Mouse (Mus musculus) midbrain, embryonic 14.5 days (tissue): ENCODE measurements around the gene Vamp5. TPM values are rescaled to one million over a fixed set of nuclear protein-coding genes. Genes with fewer than 3 reads are reported as not detected.

Experiments
- ATAC-seq: fragments of 200-750 bp; cut with Nextera tagmentation; 2 replicates; pipeline ENCODE4 v1.8.0; 2017; ENCODE audit warnings: moderate number of reproducible peaks, moderate library complexity; ENCODE audit not compliant: low FRiP score, low TSS enrichment
- DNase-seq: peaks from one replicate; pipeline ENCODE4 v3.0.0-alpha.2; 2015
- H3K27ac ChIP-seq: fragments of 300-500 bp; sonication (generic); replicated peaks from 2 replicates; pipeline ENCODE4 v1.5.1; 2014; ENCODE audit warnings: mild to moderate bottlenecking, low read depth, low read length, moderate library complexity
- H3K27me3 ChIP-seq: fragments of 300-500 bp; sonication (generic); 2 replicates; pipeline ENCODE4 v1.6.1; 2014; ENCODE audit warnings: low read length, control low read depth, mixed read lengths; ENCODE audit not compliant: control insufficient read depth, insufficient read depth
- H3K36me3 ChIP-seq: fragments of 300-500 bp; sonication (generic); 2 replicates; pipeline ENCODE4 v1.6.1; 2014; ENCODE audit warnings: low read length, control low read depth; ENCODE audit not compliant: control insufficient read depth, insufficient read depth
- H3K4me1 ChIP-seq: fragments of 300-500 bp; sonication (generic); 2 replicates; pipeline ENCODE4 v1.6.1; 2014; ENCODE audit warnings: mild to moderate bottlenecking, antibody characterized with exemption, low read length, control low read depth; ENCODE audit not compliant: control insufficient read depth, insufficient read depth
- H3K4me2 ChIP-seq: fragments of 300-500 bp; sonication (generic); 2 replicates; pipeline ENCODE4 v1.6.1; 2014; ENCODE audit warnings: mild to moderate bottlenecking, low read length, moderate library complexity
- H3K4me3 ChIP-seq: fragments of 300-500 bp; sonication (generic); replicated peaks from 2 replicates; pipeline ENCODE4 v1.5.1; 2014; ENCODE audit warnings: low read depth, low read length
- H3K9ac ChIP-seq: fragments of 300-500 bp; sonication (generic); replicated peaks from 2 replicates; pipeline ENCODE4 v1.6.1; 2014; ENCODE audit warnings: mild to moderate bottlenecking, low read length, moderate library complexity
- H3K9me3 ChIP-seq: fragments of 300-500 bp; sonication (generic); 2 replicates; pipeline ENCODE4 v1.6.1; 2016; ENCODE audit warnings: low read length, control low read depth, mixed read lengths; ENCODE audit not compliant: control insufficient read depth
- WGBS: fragments of 180-500 bp; shearing (Covaris S2); extraction: QIAGEN DNeasy Blood & Tissue Kit; methylation state at CpG from one replicate; pipeline ENCODE4 v1.1.7; 2014; 5-methylcytosine and 5-hydroxymethylcytosine counted together
- polyA plus RNA-seq: library from polyadenylated mRNA; unstranded; fragments of >200 nt; fragmentation: Nextera tagmentation; extraction: Ambion mirVana; gene quantifications from 2 replicates; pipeline ENCODE4 v1.2.1, GENCODE M21; 2014

Vamp5 gene
- polyA plus RNA-seq, 1 experiment from 2014 or later: 15.2 TPM

DNA sequence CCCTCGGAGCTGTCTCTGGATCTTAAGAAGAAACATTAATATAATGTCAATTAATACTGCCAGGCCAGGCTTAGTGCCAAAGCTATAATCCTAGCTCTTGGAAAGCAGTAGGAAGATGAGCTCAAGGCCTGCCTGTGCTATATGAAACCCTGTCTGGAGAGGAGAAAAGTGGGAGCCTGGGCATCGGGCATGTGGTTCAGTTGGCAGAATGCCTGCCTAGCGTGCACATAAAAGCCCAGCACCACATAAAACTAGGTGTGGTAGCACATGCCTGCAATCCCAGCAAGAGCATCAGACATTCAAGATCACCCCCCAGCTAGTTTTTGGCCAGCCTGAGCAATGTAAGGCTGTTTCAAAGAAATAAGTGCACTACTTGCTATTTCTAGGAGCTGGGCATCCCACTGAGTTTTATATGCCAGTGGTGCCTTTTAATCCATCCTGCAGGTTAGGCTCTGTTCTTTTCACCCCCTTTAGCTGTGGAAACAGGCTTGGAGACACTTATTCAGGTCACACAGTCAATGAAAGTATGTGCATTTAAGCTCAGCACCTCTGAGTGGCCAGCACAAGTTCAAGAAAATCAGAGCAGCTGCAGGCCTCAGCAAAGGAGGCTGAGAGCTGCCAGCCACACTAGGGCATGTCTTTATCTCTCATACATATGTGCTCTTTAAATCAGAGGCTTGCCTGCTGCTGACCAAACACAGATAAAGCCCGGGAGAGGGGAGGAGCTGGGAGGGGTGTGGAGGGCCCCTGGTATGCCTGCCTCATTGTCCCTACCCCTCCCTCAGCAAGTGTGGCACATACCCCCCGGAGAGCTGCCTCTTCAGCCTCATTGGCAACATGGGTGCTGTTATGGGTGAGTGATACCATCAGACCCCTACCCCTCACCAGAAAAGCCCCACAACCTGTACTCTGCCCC, 22.8 kb downstream of the Vamp5 start:
- H3K27ac ChIP-seq: no peak overlapping the region
- no peaks in the 10 kb centered on the region for H3K9me3 ChIP-seq
- H3K27me3 ChIP-seq: no peaks in the 10 kb centered on the region
- peaks cover 22% of the 10 kb centered on the region; the same call in 1 of the 2 replicates for H3K4me1 ChIP-seq
- H3K4me3 ChIP-seq: no peak overlapping the region
- no peak overlapping the region for H3K4me2 ChIP-seq
- peaks cover 24% of the 10 kb centered on the region for H3K36me3 ChIP-seq
- DNase-seq: no peak
- WGBS: 83% methylated on average over 5 of the region's 5 CpGs
- ATAC-seq: no peak
- H3K9ac ChIP-seq: no peak overlapping the region

DNA sequence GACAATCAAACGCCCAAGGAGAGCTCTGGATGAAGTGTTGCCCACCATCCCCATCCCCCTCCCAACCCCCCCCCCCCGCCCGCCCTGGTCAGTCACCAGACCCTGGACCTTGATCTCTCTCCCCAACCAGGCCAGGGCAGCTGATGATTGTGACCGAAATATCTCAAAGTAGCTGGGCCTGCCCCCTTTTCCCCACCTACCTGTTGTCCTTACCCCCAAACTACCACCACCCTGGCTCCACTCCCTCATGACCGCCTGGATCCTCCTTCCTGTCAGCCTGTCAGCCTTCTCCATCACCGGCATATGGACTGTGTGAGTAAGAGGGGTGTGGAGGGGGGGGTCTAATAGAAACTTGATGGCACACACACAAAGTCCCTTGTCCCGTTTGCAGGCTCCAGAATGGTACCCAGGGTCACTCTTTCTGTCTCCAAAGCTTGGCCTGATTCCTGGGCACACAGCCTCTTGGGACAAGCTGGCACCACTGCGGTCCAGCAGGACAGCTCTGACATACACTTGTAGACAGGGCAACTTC, 24.2 kb downstream of the Vamp5 start:
- H3K9ac ChIP-seq: peak overlapping the region; percentile 68
- DNase-seq: no peak
- peaks cover 28% of the 10 kb centered on the region for H3K36me3 ChIP-seq
- 37% methylated on average over 8 of the region's 8 CpGs for WGBS
- ATAC-seq: peak; percentile 2; the same call in 1 of the 2 replicates
- H3K4me2 ChIP-seq: peak overlapping the region; percentile 59
- H3K9me3 ChIP-seq: no peaks in the 10 kb centered on the region
- H3K27ac ChIP-seq: no peak overlapping the region
- H3K4me3 ChIP-seq: peak overlapping the region; percentile 59
- peaks cover 15% of the 10 kb centered on the region; the same call in 1 of the 2 replicates for H3K4me1 ChIP-seq
- no peaks in the 10 kb centered on the region for H3K27me3 ChIP-seq

DNA sequence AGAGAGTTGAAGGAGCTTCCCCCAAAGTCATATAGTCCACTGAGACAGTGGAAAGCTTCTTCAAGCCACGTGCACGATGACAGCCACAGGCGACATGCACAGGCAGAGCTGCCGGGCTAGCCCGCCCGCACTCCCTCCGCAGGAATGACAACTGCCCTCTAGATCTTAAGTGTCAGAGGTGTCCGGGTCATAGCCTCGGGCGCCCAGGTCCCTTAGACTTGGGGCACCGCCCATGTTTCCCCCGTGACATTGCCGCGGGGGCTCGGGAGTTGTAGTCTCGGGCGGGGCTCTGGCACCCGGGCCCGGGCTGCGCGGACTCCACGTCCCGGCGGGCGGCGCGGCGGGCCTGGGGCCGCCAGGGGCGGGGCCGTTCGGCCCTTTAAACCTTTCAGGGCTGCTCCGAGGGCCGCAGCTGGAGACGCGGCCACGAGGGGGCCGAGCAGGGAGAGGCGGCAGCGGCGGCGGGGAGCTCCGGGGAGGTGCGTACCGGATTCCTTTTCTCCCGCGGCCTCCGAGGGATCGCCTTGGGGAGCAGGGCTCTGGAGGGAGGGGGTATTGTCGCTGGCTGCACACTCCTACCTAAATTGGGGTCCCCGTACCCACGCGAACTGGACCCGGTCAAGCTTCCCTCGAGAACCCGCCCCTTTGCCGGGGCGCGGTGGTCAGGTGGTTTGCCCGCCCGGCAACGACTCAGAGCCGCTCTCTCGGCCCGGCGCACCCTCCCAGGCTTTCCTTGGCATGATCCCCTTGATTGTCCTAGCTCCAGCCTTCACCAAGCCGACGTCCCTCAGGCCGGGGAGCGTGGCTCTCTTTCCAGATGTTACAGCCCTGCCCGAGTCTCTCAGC, 25.0 kb downstream of the Vamp5 start, which contains the start of gene Tmem150a:
TSS of gene Tmem150a (plus strand) at position 382 of the 846 bp plus-strand sequence.
- Histone ChIP-seq H3K36me3 (peaks cover 34% of the 10 kb centered on the region), H3K9ac (peak within 1 kb of the TSS; percentile 68), H3K4me1 (peaks cover 11% of the 10 kb centered on the region; the same call in 1 of the 2 replicates), H3K9me3 (no peaks in the 10 kb centered on the region), H3K27ac (peak within 1 kb of the TSS; percentile 61), H3K4me3 (peak within 1 kb of the TSS; percentile 59), H3K4me2 (peak within 1 kb of the TSS; percentile 59), H3K27me3 (no peaks in the 10 kb centered on the region)
- WGBS: under 1% methylated on average over 70 of the region's 71 CpGs
- DNase-seq (peak; percentile 87), ATAC-seq (peak; percentile 87)

DNA sequence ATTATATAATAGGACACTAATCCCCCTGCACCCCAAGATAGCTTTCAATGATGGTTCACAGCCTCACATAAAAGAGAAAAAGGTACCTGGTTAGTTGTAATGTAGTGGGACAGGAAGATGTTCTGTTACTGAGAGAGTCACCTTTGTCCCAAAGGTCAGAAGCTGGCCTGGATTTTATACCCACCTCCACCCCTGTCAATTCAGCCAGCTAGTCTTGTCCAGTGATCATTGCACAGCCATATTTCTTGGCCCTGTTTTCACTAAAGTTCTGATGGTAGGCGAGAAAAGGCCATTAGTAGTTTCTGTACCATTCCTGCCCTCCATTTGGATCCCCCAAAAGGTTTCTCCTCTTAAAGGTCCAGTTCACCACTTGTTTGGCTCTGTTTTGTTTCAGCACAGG, 26.2 kb downstream of the Vamp5 start:
- H3K9ac ChIP-seq: no peak overlapping the region; the same call in 1 of the 2 replicates
- no peak overlapping the region for H3K27ac ChIP-seq
- peaks cover 34% of the 10 kb centered on the region for H3K36me3 ChIP-seq
- ATAC-seq (no peak), DNase-seq (no peak)
- H3K4me1 ChIP-seq: peaks cover 11% of the 10 kb centered on the region; the same call in 1 of the 2 replicates
- no peaks in the 10 kb centered on the region for H3K9me3 ChIP-seq
- 81% methylated on average over 1 of the region's 1 CpGs for WGBS
- H3K27me3 ChIP-seq: no peaks in the 10 kb centered on the region
- H3K4me3 ChIP-seq: no peak overlapping the region
- H3K4me2 ChIP-seq: no peak overlapping the region; the same call in 1 of the 2 replicates

DNA sequence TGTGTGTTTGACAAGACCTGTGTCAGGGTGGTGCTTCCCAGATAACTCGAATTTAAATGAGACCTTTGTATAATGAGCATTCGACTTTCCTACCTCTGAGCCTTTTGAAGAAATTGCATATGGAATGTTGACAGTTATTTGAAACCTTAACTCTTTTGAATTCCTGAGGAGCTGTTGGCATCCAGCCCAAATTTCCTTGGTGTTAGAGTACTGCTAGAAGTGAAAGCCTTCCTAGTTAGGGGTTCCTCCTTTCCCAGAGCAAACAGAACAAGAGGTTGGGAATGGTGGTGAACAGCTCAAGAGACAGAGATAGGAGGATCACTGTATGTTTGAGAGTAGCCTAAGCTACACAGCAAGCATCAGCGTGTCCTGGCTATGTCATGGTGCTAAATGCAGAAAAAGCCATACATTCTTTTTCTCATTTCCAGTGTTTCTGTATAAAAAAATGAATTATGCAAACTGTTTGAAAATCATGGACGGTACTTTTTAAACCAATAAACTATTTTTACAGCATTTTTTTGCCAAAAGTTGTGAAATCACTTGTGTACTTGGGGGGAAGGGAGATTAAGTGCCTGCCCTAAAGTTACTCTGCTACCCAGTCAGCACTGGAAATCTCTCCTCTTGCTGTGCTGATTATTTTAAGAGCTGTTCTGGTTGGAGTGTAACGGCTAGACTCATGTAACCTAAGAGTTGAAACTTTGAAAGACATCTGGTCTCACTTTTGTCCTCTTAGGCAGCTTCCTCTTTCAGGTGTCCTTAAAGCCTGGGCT, 27.4 kb downstream of the Vamp5 start:
- no peaks in the 10 kb centered on the region for H3K9me3 ChIP-seq
- no peak overlapping the region for H3K9ac ChIP-seq
- peaks cover 32% of the 10 kb centered on the region for H3K36me3 ChIP-seq
- H3K4me1 ChIP-seq: peaks cover 20% of the 10 kb centered on the region
- no peaks in the 10 kb centered on the region for H3K27me3 ChIP-seq
- no peak overlapping the region for H3K4me3 ChIP-seq
- no peak for ATAC-seq
- no peak overlapping the region for H3K27ac ChIP-seq
- 80% methylated on average over 5 of the region's 5 CpGs for WGBS
- DNase-seq: no peak
- no peak overlapping the region for H3K4me2 ChIP-seq

DNA sequence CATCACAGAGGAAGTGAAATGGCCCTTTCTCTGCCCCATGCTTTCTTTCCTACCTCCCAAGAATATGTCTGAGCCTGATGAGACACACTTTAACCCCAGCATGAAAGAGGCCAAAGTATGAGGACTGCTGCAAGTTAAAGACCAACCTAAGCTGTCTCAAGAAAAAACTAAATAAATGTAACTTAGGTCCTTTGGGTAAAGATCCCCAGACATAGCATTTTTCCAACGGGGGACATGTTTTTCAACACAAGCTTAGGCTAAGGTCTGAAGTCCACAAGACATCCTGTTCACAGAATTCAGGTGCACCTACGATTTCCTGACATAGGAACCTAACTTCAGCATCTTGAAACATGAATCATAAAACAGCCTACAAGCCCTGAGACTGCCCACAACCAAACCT, 30.1 kb downstream of the Vamp5 start:
- Histone ChIP-seq H3K9ac (no peak overlapping the region), H3K4me1 (peaks cover 29% of the 10 kb centered on the region), H3K4me3 (no peak overlapping the region), H3K27me3 (no peaks in the 10 kb centered on the region), H3K27ac (no peak overlapping the region), H3K4me2 (no peak overlapping the region), H3K36me3 (peaks cover 32% of the 10 kb centered on the region), H3K9me3 (no peaks in the 10 kb centered on the region)
- DNase-seq (no peak), ATAC-seq (no peak)
- 99% methylated on average over 2 of the region's 2 CpGs for WGBS

DNA sequence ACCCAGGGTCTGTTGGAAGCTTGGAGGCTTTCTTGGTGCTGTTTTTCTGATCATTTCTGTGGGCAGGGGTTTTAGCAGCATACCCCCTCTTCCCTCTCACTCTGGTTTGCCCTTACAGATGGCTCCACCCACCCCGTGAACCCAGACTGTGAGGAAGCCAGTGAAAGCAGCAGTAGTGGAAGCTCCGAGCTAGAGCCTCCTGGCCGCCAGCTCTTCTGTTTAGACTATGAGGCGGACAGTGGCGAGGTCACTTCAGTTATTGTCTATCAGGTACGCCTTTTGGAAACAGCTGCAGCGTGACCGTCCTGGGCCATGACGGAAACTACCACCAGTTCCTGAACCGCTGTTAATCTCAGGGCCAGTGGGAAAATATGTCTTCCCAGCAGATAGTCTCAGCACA, 31.9 kb downstream of the Vamp5 start:
- DNase-seq (no peak), ATAC-seq (no peak)
- Histone ChIP-seq H3K9me3 (no peaks in the 10 kb centered on the region), H3K4me3 (peak overlapping the region; percentile 86; the same call in 1 of the 2 replicates), H3K4me1 (peaks cover 34% of the 10 kb centered on the region), H3K27me3 (no peaks in the 10 kb centered on the region), H3K36me3 (peaks cover 32% of the 10 kb centered on the region), H3K27ac (no peak overlapping the region), H3K4me2 (peak overlapping the region; percentile 71), H3K9ac (peak overlapping the region; percentile 87; the same call in 1 of the 2 replicates)
- WGBS: 78% methylated on average over 10 of the region's 10 CpGs
